Mouse (Mus musculus) CD8-positive naive resting alpha-beta T cell, adult 2 months (primary cell): Measurements from ENCODE around the gene Txndc9.
"Not testable (repeated sequence)": the region's sequence is repeated elsewhere in the genome, so short reads cannot be mapped to it uniquely, and the experiment has no call there.

Experiments
- DNase-seq, 2 experiments: peaks; one replicate each; pipeline ENCODE4 v3.0.0; 2022; ENCODE audit warnings: low read depth in 2 of 2, low spot score in 2 of 2

Txndc9 gene

GRCm38 (mm10) chr1:37976666-37977065, 21.0 kb downstream of the Txndc9 start:
- DNase-seq = not testable (repeated sequence)

DNA sequence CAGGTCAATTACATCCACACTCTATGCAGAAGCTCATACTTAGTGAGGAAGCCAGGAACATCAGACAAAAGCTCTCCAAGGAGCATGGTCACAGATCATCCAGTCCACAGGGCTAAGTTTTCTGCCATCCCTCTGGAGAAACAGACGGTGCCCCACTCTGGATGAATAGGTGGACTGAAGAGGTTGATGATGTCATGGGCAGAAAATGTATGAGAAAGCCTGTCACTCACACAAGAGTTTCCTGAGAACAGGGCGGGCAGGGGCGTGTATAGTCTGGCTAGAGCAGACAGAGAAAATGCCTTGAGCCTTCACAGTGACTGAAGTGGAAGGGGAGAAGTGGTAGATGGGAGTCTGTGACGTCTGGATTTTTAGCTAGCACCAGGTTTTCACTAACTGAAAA, 26.2 kb downstream of the Txndc9 start:
- DNase-seq = no peak

- no peak for DNase-seq
These were observed 28.9 kb downstream of the Txndc9 start for GRCm38 (mm10) chr1:37968746-37969145.

GRCm38 (mm10) chr1:37965571-37965970, 32.1 kb downstream of the Txndc9 start:
- no peak for DNase-seq

DNA sequence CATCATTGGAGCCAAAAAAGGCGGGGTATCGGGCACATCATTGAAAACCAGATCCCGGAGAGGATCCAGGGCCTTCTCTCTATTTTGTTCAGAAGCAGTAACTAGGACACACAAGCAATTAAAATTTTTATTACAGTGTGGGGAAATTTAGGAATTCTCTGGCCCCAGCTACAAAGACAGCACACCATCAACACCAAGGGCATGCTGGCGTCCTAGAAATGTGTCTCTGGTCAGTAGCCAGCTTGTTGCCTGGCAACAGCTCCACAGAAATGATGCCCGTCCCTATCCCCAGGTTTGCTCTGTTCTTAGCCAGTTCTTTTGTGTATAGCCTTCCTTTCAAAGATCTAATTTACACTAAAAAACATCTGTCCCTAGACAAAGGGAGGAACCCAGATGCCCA, 38.2 kb downstream of the Txndc9 start:
- no peak for DNase-seq

DNA sequence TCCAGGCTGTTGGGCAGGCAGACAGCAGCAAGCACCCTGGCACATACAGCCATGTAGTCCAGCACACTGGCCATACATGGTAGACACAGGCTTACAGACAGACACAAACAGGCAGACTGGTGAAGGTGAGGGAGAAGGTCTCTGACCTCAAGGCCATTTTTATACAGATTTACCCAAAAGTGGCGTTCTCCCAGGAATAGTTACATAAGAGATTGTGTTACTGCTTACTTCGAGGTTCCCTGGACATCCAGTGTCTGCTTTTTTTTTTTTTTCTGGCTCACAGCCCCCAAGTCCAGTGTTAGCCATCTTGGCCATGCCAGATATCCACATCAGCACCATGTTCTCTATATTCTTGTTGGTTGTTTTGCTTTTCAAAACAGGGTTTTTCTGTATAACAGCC, 39.2 kb downstream of the Txndc9 start:
- no peak for DNase-seq

DNA sequence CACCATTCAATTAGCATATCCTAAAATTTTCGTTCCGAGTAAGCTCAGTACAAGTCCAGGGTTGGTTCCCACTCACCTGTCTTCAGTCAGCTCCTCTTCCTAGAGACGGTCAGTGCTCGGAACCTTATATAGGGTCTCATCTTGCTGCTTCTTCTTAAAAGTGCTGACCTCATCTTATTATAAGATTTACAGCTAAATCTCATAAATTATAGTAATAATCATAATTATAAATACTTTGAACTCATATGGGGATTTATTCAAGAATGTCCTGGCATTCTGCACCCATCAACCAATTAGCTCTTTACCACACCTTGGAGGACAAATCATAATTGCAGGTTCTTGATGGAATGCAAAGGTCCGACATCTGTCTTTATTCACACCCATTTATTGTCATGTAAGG, 40.0 kb downstream of the Txndc9 start, which contains the start of gene Lyg1:
TSS of gene Lyg1 (minus strand) at position 101 of the 400 bp plus-strand sequence.
- DNase-seq = no peak

DNA sequence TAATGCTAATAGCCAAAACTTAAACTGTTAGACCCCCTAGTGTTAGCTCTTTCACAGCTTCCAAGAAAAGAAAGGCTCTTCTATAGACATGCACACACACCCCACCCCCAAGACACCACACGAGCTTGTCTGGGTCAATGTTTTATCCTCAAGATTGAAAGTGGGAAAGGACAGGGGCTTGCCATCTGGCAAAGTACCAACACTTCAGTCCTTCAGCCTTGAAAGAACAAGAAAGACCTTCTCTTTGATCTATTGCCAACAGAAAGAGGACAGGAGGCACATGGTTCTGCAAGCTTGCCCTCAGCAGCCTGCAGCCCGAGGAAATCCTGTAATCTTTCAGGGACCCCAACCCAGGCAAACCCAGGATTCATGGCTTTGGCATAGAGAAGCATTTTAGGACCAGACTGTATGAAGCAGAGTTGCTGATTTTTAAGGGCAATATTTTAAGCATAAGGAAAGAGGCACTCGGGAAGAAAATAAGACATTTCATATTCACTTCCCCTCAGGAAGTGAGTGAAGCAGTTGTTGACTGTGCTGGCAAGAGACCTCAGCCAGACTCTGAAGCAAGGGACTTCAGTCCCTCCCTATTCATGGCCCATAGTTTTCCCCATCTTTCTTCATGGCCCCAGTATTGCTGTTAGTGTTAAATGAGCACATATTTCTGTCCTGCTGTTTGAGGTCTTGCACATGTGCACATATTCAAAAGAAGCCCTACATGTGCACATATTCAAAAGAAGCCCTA, 40.8 kb downstream of the Txndc9 start:
- DNase-seq = no peak

DNA sequence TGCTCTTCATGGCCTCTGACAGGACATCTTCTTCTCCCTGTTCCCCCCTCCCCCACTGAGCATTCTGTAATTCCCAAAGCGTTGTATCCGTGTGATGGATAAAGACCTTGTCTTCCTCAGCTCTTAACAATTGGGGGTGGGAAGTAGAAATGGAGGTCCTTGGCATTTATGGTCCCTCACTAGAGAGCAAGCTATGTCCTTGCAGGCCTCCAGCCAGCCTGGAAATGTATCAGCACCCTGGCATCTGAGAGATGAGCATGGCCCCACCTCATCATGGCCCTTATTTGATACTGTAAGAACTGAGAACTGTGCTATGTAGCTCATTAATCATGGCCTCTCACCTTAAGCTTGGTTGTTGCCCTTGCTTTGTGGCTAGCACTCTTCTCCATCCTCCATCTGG, 42.4 kb downstream of the Txndc9 start:
- no peak for DNase-seq

- no peak for DNase-seq
These were observed 42.9 kb downstream of the Txndc9 start for GRCm38 (mm10) chr1:37954786-37955185.

GRCm38 (mm10) chr1:37948906-37949305, 48.8 kb downstream of the Txndc9 start:
- no peak for DNase-seq
